Mouse (Mus musculus) heart, embryonic 14.5 days (tissue): ENCODE measurements around the gene Zfp874b. TPM values are rescaled to one million over a fixed set of nuclear protein-coding genes. Genes with fewer than 3 reads are reported as not detected.
A peak's percentile ranks its signal among the peaks of the same experiment; 100 is the strongest.

Source experiments
- ATAC-seq: fragments of 200-750 bp; cut with Nextera tagmentation; 2 replicates; pipeline ENCODE4 v1.8.0; 2017; ENCODE audit warnings: low read depth, moderate TSS enrichment; ENCODE audit not compliant: insufficient number of reproducible peaks, insufficient read depth, low FRiP score
- H3K27ac ChIP-seq, 2 experiments: fragments of 200-500 bp in 1 of 2; fragments of 300-500 bp in 1 of 2; sonication (generic) in 1 of 2; replicated peaks in 1 of 2; 2 replicates each; pipeline ENCODE4 v1.5.1; 2012 to 2014; ENCODE audit warnings: low read depth in 2 of 2, low read length in 2 of 2, control low read depth in 1 of 2, mild to moderate bottlenecking in 1 of 2, mixed read lengths in 1 of 2; ENCODE audit not compliant: control insufficient read depth in 1 of 2, insufficient read depth in 1 of 2
- H3K27me3 ChIP-seq: fragments of 300-500 bp; sonication (generic); 2 replicates; pipeline ENCODE4 v1.6.1; 2014; ENCODE audit warnings: mild to moderate bottlenecking, low read length, control low read depth; ENCODE audit not compliant: control insufficient read depth, insufficient read depth
- H3K36me3 ChIP-seq: fragments of 300-500 bp; sonication (generic); 2 replicates; pipeline ENCODE4 v1.6.1; 2014; ENCODE audit warnings: mild to moderate bottlenecking, control low read depth, low read length, mixed read lengths; ENCODE audit not compliant: control insufficient read depth, insufficient read depth
- H3K4me1 ChIP-seq, 2 experiments: fragments of 200-500 bp in 1 of 2; fragments of 300-500 bp in 1 of 2; sonication (generic) in 1 of 2; 2 replicates each; pipeline ENCODE4 v1.6.1; 2012 to 2014; ENCODE audit warnings: low read length in 2 of 2, control low read depth in 1 of 2, mixed read lengths in 1 of 2; ENCODE audit not compliant: control insufficient read depth in 2 of 2, insufficient read depth in 2 of 2
- H3K4me2 ChIP-seq: fragments of 300-500 bp; sonication (generic); 2 replicates; pipeline ENCODE4 v1.6.1; 2014; ENCODE audit warnings: mild to moderate bottlenecking, low read length
- H3K4me3 ChIP-seq, 2 experiments: fragments of 200-500 bp in 1 of 2; fragments of 300-500 bp in 1 of 2; sonication (generic) in 1 of 2; 2 replicates each; pipeline ENCODE4 v1.5.1; 2012 to 2014; ENCODE audit warnings: low read length in 2 of 2, mild to moderate bottlenecking in 2 of 2, control low read depth in 1 of 2, low read depth in 1 of 2, moderate library complexity in 1 of 2; ENCODE audit not compliant: control insufficient read depth in 1 of 2, insufficient read depth in 1 of 2
- H3K9ac ChIP-seq: fragments of 300-500 bp; sonication (generic); 2 replicates; pipeline ENCODE4 v1.6.1; 2014; ENCODE audit warnings: mild to moderate bottlenecking, low read length
- H3K9me3 ChIP-seq: fragments of 300-500 bp; sonication (generic); 2 replicates; pipeline ENCODE4 v1.6.1; 2016; ENCODE audit warnings: low read length, control low read depth; ENCODE audit not compliant: control insufficient read depth
- WGBS: fragments of 180-500 bp; shearing (Covaris S2); extraction: QIAGEN DNeasy Blood & Tissue Kit; methylation state at CpG from one replicate; pipeline ENCODE4 v1.1.7; 2014; 5-methylcytosine and 5-hydroxymethylcytosine counted together
- polyA plus RNA-seq: library from polyadenylated mRNA; unstranded; fragments of >200 nt; fragmentation: Nextera tagmentation; extraction: Ambion mirVana; gene quantifications from 2 replicates; pipeline ENCODE4 v1.2.1, GENCODE M21; 2014

Zfp874b gene
- polyA plus RNA-seq = 2.3 and 2.6 TPM in 2 replicates

DNA sequence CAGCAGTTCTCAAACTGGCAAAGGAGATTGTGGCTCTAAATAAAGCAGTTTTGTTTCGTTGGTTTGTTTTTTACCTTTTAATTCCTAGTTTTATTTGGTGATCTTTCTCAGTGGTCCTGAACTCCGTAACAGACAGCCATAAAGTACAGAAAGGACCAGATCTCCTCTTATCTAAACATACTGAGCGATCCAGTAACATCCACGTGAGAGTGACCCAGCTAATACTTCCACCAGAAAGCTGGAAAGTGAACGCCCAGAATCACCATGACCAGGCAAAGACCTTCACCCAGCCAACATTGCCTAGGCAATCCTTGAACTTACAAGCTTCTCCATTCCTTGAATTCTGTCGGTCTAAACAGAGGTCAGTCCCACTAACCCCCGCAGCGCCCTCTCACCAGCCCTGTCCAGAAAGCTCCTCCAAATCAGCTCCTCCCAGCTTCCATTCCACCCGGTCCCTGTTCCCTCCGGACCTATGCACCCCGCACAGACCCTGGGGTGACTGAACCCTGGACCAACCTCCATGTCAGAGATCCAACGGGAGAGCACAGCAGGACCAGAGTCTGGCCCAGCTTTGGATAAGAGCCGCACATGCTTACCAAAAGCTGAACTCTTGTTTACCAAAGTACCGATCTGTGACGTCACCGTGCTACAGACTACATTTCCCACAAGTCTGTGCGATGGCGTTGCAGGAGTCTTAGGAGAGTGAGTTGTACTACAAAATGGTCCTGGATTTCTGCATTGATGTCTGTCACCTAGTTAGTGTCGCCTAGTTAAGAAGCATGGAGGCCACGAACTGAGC, at the start of gene Zfp874b:
Gene Zfp874b (minus strand): TSS at position 634 of the 799 bp plus-strand sequence.
- 2% methylated on average over 20 of the region's 20 CpGs for WGBS
- Histone ChIP-seq H3K27ac (peak within 1 kb of the TSS; percentile 40 to 58), H3K36me3 (0 out of 2 replicates have a peak, but pooled peaks cover 12% of the 10 kb centered on the region), H3K4me3 (peak within 1 kb of the TSS; percentile 69 to 80), H3K9ac (peak within 1 kb of the TSS; percentile 76), H3K4me2 (peak within 1 kb of the TSS; percentile 87), H3K27me3 (no peaks in the 10 kb centered on the region), H3K9me3 (no peaks in the 10 kb centered on the region), H3K4me1 (peaks cover 0 to 6% of the 10 kb centered on the region in 2 experiments; a peak in 1 of 4 replicates)
- peak; percentile 91 for ATAC-seq

DNA sequence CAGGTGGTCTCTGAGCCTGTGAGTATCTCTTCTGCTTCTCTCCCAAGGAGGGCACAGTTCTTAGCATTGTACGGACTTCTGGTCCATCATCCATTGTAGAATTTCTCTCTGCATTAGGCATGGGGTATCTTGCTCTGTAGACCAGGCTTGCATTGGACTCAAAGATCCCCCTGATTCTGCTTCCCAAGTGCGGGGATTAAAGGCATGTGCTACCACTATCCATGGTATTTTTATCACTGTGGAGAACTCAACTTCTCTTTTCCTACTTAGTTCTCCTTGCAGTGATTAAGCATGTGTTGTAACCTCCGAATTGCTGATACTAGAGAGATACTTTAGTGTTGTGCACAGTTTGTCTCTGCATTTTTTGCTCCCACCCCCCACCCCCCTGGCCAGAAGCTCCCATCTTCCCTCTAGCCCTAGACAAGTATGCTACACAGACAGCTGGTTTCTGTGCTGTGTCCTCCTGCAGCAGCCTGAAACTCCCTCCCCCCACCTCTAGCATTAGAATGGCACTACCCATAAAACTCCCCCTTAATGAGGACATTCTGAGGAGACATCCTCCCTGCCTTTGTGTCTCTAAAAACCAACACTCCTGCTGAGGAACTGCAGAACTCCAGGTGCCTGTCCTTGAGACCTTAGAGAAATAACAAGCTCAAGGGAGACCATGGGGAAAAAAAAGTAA, 43.1 kb upstream of the Zfp874b start:
- Histone ChIP-seq H3K9me3 (no peaks in the 10 kb centered on the region), H3K9ac (no peak overlapping the region), H3K27ac (no peak overlapping the region), H3K4me1 (peaks cover 0 to 15% of the 10 kb centered on the region in 2 experiments; a peak in 3 of 4 replicates), H3K4me2 (no peak overlapping the region), H3K27me3 (no peaks in the 10 kb centered on the region), H3K36me3 (no peaks in the 10 kb centered on the region), H3K4me3 (no peak overlapping the region)
- no peak for ATAC-seq
- WGBS = 74% methylated on average over 3 of the region's 3 CpGs

DNA sequence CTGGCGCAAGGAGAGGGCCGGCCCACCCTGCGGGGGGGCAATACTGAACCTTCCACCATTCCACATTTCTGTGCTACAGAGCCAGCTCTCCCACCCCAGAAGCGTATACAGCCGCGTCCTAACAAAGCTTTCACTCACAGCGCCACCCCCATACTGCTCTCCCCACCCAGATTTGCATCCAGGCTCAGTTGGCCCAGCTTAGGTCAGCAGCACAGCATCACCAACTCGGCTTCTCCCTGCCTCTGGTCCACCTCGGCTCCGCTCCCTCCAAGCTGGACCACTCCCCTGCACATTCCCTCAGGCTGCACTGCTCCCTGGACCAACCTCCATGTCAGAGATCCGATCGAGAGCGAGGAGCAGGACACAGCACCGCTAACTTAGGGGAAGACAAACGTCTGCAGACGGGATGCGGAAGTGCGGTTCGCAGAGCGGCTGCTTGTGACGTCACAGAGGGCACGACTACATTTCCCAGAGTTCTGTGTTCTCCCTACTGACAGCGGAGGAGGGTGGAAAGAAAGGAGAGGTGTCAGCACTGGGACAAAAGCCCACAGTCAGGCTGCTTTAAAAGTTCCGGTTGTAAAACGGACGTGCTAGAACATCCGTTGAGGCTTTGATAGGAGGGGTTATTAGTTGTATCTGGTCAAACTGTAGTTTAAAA, 41.8 kb upstream of the Zfp874b start, which contains the start of the genes Gm26965 and Zfp87:
Gene Gm26965 (minus strand): TSS at position 399 of the 658 bp plus-strand sequence.
Gene Zfp87 (minus strand): TSS at position 425 of the 658 bp plus-strand sequence.
- H3K9ac ChIP-seq = peak within 1 kb of the TSS; percentile 84
- H3K4me2 ChIP-seq = peak within 1 kb of the TSS; percentile 92
- H3K27ac ChIP-seq = peak within 1 kb of the TSS; percentile 64 to 68
- ATAC-seq = peak; percentile 96
- under 1% methylated on average over 27 of the region's 27 CpGs for WGBS
- peaks cover 2% of the 10 kb centered on the region for H3K36me3 ChIP-seq
- H3K27me3 ChIP-seq = no peaks in the 10 kb centered on the region
- H3K9me3 ChIP-seq = no peaks in the 10 kb centered on the region
- peaks cover 0 to 15% of the 10 kb centered on the region in 2 experiments; a peak in 3 of 4 replicates for H3K4me1 ChIP-seq
- peak within 1 kb of the TSS; percentile 78 to 93 for H3K4me3 ChIP-seq

DNA sequence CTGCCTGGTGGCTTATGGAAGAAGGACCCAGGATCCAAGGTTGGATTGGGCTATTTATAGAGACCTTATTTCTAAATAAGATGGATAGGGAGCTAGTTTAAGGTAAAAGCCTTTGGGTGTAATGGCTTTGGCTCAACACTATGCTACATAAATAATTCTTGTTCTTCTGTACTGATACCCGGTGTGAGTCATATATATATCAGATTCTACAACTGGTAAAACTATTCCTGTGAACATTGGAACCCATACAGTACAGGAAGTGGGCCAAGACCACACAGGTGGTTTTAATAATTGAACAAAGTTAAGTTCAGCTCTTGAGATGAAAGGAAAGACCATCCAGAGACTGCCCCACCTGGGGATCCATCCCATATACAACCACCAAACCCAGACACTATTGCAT, 16.9 kb upstream of the Zfp874b start:
- Histone ChIP-seq H3K9me3 (no peaks in the 10 kb centered on the region), H3K36me3 (no peaks in the 10 kb centered on the region), H3K27me3 (no peaks in the 10 kb centered on the region), H3K4me2 (no peak overlapping the region), H3K4me3 (no peak overlapping the region), H3K4me1 (peaks cover 2 to 5% of the 10 kb centered on the region in 2 experiments; a peak in 1 of 4 replicates), H3K27ac (no peak overlapping the region), H3K9ac (no peak overlapping the region)
- no peak for ATAC-seq
- 90% methylated on average over 1 of the region's 1 CpGs for WGBS

DNA sequence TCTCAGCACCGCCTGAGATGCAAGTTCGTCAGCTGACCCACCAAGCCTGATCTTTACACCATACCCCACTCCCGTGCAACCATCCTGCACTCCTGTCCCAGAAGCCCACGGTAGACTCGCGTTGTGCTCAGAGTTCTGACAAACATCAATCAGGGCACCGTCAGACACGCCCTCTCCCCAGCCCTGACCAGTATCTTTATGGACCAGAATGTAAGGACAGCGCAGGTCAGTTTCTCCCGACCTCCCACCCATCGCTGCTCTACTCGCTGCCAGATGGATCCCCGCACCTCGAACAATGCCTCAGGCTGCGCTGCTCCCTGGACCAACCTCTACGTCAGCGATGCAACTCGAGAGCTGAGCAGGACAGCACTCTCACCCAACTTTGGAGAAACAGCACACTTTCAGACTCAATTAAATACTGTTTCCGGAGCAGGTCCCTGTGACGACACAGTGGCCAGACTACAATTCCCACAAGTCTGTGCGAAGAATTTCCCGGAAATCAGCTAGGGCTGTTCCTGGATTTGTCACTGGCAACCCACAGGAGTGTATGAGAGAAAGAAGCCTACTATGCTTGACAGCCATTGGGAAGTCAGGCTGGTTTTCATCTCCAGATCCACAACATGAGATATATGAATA, 16.1 kb upstream of the Zfp874b start, which contains the start of gene Zfp58:
Gene Zfp58 (minus strand): TSS at position 472 of the 636 bp plus-strand sequence.
- H3K9me3 ChIP-seq = no peaks in the 10 kb centered on the region
- H3K27me3 ChIP-seq = no peaks in the 10 kb centered on the region
- peaks cover 2% of the 10 kb centered on the region for H3K36me3 ChIP-seq
- H3K4me1 ChIP-seq = peaks cover 2 to 5% of the 10 kb centered on the region in 2 experiments; a peak in 1 of 4 replicates
- 1% methylated on average over 22 of the region's 22 CpGs for WGBS
- peak within 1 kb of the TSS; percentile 74 for H3K4me2 ChIP-seq
- H3K27ac ChIP-seq = peak within 1 kb of the TSS in 1 of 2 experiments; percentile 64; a peak in 3 of 4 replicates
- H3K4me3 ChIP-seq = peak within 1 kb of the TSS; percentile 66 to 90
- peak within 1 kb of the TSS; percentile 75 for H3K9ac ChIP-seq
- peak; percentile 81 for ATAC-seq

DNA sequence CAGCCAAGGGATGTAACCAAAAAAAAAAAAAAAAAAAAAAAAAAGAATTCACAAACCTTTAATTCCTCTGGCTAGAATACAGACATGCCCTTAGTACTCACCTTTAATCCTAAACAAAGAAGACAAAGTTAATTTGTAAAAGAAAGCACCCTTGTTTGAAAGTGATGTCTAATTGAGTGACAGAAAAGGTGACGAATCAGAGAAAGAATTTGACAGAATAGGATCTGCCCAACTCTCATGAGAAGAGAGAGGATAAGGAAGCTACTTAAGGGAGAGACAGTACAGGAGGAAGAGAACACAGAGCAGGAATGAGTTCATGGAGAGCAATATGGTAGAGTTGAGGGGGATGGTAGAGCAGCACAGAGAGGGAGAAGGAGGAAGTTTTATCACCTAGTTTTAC, 11.6 kb upstream of the Zfp874b start:
- H3K4me3 ChIP-seq = no peak overlapping the region
- no peak overlapping the region for H3K4me2 ChIP-seq
- H3K9ac ChIP-seq = no peak overlapping the region
- no peak for ATAC-seq
- 91% methylated on average over 1 of the region's 1 CpGs for WGBS
- H3K36me3 ChIP-seq = peaks cover 47% of the 10 kb centered on the region
- peaks cover 2 to 5% of the 10 kb centered on the region in 2 experiments; a peak in 1 of 4 replicates for H3K4me1 ChIP-seq
- no peak overlapping the region for H3K27ac ChIP-seq
- peaks cover 14% of the 10 kb centered on the region for H3K9me3 ChIP-seq
- no peaks in the 10 kb centered on the region for H3K27me3 ChIP-seq
